Mouse (Mus musculus) heart, adult 2 months (tissue): ENCODE measurements around the gene Myo9b.

Experiments used
- CTCF ChIP-seq: fragments of 200-600 bp; IDR thresholded peaks from 2 replicates; pipeline ENCODE4 v1.8.1; 2022; ENCODE audit warnings: antibody characterized with exemption, mild to moderate bottlenecking, moderate library complexity
- EP300 ChIP-seq: fragments of 200-500 bp; IDR thresholded peaks from 2 replicates; pipeline ENCODE4 v1.6.1; 2011; ENCODE audit warnings: low read depth, low read length, control low read depth; ENCODE audit not compliant: insufficient read depth
- POLR2A ChIP-seq: fragments of 200-500 bp; IDR thresholded peaks from 2 replicates; pipeline ENCODE4 v1.6.1; 2011; ENCODE audit warnings: mild to moderate bottlenecking, low read depth, low read length, control low read depth; ENCODE audit not compliant: insufficient read depth

- TF ChIP-seq CTCF = no peak
- no peak for TF ChIP-seq POLR2A
- no peak for TF ChIP-seq EP300
Observed at GRCm38 (mm10) chr8:71290211-71290610, 17.7 kb downstream of the Myo9b start.
